Mouse (Mus musculus): ENCODE data around the gene Tmem94. TPM values are rescaled to one million over a fixed set of nuclear protein-coding genes. Genes with fewer than 3 reads are reported as not detected.
"Not testable (repeated sequence)": the region's sequence is repeated elsewhere in the genome, so short reads cannot be mapped to it uniquely, and the experiment has no call there.

Gene Tmem94
- polyA plus RNA-seq, 1 experiment from 2014 or later = 25.0 TPM

DNA sequence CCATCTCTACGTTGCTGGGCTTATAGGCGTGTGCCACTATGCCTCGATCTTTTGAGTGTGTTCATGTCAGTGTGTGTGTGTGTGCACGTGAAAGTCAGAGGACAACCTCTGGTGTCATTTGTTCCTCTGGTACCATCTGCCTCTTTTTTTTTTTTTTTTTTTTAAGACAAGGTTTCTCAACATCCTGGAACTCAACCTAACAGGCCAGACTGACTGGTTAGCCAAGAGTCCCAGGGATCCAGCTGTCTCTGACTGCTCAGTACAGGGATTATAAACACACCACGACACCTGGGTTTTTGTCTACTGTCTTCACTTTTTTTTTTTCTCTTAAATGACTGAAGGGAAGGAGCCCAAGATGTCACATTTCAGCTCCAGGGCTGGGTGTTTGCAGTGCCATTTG is 20.8 kb upstream of the Tmem94 start:
- Histone ChIP-seq H3K27ac (replicated peaks) (peak overlapping the region; percentile 19; the same call in 1 of the 2 replicates), H3K4me2 (replicated peaks) (no peak overlapping the region), H3K4me1 (no peaks in the 10 kb centered on the region), H3K9ac (no peak overlapping the region), H3K9me3 (replicated peaks) (no peaks in the 10 kb centered on the region), H3K36me3 (no peaks in the 10 kb centered on the region), H3K4me3 (replicated peaks) (no peak overlapping the region), H3K27me3 (no peaks in the 10 kb centered on the region)
- 65% methylated on average over 5 of the region's 5 CpGs for WGBS
- no peak for ATAC-seq (ENCODE audit: insufficient number of reproducible peaks, low FRiP score, low TSS enrichment, low read depth)

DNA sequence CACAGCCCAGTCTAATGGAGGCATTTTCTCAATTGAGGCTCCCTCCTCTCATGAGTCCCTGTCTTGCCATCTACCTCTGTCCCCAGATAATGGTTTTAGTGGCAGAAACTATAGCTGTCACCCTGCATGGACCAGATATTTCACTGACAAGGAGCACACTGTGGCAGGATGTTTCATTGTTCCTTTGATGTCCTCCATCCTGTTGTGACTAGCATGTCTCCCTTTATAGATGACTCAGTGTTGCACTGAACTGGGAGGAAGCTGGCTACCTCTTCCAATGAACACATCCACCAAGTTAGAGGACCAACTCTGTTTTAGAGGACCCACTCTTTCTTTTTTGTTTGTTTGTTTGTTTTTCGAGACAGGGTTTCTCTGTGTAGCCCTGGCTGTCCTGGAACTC is 19.1 kb upstream of the Tmem94 start:
- Histone ChIP-seq H3K4me1 (no peaks in the 10 kb centered on the region), H3K4me2 (replicated peaks) (no peak overlapping the region), H3K36me3 (no peaks in the 10 kb centered on the region), H3K4me3 (replicated peaks) (no peak overlapping the region), H3K27ac (replicated peaks) (no peak overlapping the region), H3K9me3 (replicated peaks) (no peaks in the 10 kb centered on the region), H3K9ac (no peak overlapping the region), H3K27me3 (no peaks in the 10 kb centered on the region)
- ATAC-seq (ENCODE audit: insufficient number of reproducible peaks, low FRiP score, low TSS enrichment, low read depth) = no peak
- WGBS = 78% methylated on average over 1 of the region's 1 CpGs

DNA sequence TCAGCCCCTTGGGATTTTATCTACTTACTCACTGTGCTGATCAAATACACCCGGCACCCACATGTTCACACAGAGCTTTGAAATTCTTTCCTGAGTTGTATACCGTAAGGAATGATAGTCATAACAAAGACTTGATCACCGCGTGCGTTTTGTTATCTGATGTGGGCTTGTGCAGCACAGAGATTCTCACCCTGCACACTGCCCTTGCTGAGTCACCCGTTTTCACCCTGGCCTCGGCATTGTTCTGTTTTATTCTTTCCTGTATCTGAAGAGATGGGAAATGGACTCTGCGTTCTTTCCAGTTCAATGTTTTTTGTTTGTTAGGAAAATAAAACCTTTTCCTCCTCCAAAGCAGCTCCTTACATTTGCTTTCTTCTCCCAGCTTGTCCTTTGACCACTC is 18.5 kb upstream of the Tmem94 start:
- H3K27me3 ChIP-seq = no peaks in the 10 kb centered on the region
- no peak overlapping the region for H3K9ac ChIP-seq
- no peak overlapping the region for H3K4me2 ChIP-seq (replicated peaks)
- no peak for ATAC-seq (ENCODE audit: insufficient number of reproducible peaks, low FRiP score, low TSS enrichment, low read depth)
- WGBS = 39% methylated on average over 8 of the region's 8 CpGs
- H3K4me3 ChIP-seq (replicated peaks) = no peak overlapping the region
- H3K27ac ChIP-seq (replicated peaks) = no peak overlapping the region
- H3K36me3 ChIP-seq = no peaks in the 10 kb centered on the region
- H3K9me3 ChIP-seq (replicated peaks) = no peaks in the 10 kb centered on the region
- H3K4me1 ChIP-seq = no peaks in the 10 kb centered on the region

DNA sequence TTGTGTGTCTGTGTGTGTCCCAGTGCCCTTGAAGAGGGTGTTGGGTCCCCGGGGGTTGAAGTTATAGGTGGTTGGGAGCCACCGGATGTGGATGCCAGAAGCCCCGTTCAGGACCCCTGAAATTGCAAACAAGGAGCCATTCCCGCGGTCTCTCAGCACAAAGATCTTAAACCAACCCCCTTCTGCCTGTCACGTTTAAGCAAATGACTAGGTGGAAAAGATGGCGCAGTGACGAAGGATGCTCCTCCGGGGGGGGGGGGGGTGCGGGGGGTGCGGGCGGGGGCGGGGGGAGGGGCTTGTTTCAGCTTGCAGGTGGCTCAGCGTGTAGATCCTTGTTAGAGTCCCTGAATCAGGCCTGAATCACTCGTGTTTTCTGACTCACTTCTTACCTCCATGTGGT is 17.9 kb upstream of the Tmem94 start:
- Histone ChIP-seq H3K27ac (replicated peaks) (no peak overlapping the region), H3K4me1 (no peaks in the 10 kb centered on the region), H3K36me3 (no peaks in the 10 kb centered on the region), H3K9me3 (replicated peaks) (no peaks in the 10 kb centered on the region), H3K4me3 (replicated peaks) (no peak overlapping the region), H3K9ac (no peak overlapping the region), H3K27me3 (no peaks in the 10 kb centered on the region), H3K4me2 (replicated peaks) (peak overlapping the region; percentile 19; the same call in 1 of the 2 replicates)
- 6% methylated on average over 9 of the region's 15 CpGs for WGBS
- ATAC-seq (ENCODE audit: insufficient number of reproducible peaks, low FRiP score, low TSS enrichment, low read depth) = no peak

DNA sequence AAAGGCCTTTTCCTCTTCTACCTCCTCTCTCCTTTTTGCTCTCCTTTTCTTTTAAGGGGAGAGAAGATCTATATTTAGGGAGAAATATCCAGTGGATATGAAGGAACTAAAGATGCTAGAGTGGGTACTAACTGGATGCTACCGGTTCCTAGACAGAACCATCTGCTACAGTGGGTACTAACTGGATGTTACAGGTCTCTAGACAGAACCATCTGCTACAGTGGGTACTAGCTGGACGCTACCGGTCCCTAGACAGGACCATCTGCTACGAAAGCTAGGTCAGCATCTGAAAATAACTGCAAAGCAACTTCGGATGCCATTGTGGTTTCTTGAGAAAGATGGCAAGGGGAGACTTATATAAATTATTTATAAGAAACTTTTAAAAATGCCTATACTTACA is 15.4 kb upstream of the Tmem94 start:
- H3K27me3 ChIP-seq = no peaks in the 10 kb centered on the region
- no peaks in the 10 kb centered on the region for H3K9me3 ChIP-seq (replicated peaks)
- no peaks in the 10 kb centered on the region for H3K36me3 ChIP-seq
- no peaks in the 10 kb centered on the region for H3K4me1 ChIP-seq
- no peak overlapping the region for H3K4me3 ChIP-seq (replicated peaks)
- no peak overlapping the region for H3K4me2 ChIP-seq (replicated peaks)
- no peak overlapping the region for H3K27ac ChIP-seq (replicated peaks)
- WGBS = 86% methylated on average over 5 of the region's 5 CpGs
- no peak for ATAC-seq (ENCODE audit: insufficient number of reproducible peaks, low FRiP score, low TSS enrichment, low read depth)
- no peak overlapping the region for H3K9ac ChIP-seq

DNA sequence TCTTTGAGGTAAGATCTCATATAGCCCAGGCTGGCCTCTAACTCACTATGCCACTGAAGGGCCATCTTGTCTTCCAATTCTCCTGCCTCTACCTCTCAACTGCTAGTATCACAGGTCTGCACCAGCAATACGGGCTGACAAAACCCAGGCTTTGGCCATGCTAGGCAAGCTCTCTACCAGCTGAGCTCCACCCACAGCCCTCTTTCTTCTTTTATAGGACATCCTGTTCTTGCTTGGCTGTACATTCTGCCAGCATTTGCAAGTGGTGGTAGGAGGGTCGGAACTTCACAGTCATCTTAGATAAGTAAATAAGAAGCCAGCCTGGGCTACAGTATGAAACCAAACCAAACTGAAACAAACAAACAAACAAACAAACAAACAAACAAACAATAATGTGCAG is 13.5 kb upstream of the Tmem94 start:
- Histone ChIP-seq H3K36me3 (no peaks in the 10 kb centered on the region), H3K27ac (replicated peaks) (no peak overlapping the region), H3K9ac (no peak overlapping the region), H3K27me3 (no peaks in the 10 kb centered on the region), H3K4me3 (replicated peaks) (no peak overlapping the region), H3K4me2 (replicated peaks) (no peak overlapping the region), H3K4me1 (no peaks in the 10 kb centered on the region), H3K9me3 (replicated peaks) (no peaks in the 10 kb centered on the region)
- ATAC-seq (ENCODE audit: insufficient number of reproducible peaks, low FRiP score, low TSS enrichment, low read depth) = no peak
- WGBS = 71% methylated on average over 2 of the region's 2 CpGs

DNA sequence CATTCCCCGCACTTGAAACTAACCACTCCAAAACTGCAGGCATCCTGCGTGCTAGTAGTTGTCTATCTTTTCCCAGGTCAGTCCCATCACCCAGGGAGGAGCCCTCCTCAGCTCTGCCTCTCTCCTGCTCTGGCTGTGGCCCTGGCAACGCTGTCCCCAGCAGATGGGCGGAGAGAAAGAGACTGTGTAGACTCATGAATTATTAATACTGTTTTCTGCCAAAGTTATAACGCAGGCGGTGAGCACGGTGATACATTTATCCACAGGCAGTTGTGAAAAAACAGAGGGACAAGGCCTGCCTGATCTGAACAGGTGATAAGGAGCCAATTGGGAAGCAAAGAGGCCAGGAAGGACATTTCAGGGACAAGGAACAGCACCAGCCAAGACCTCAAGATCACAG is 12.6 kb upstream of the Tmem94 start:
- Histone ChIP-seq H3K4me2 (replicated peaks) (no peak overlapping the region), H3K4me3 (replicated peaks) (no peak overlapping the region)
- ATAC-seq (ENCODE audit: insufficient number of reproducible peaks, low FRiP score, low TSS enrichment, low read depth) = no peak

DNA sequence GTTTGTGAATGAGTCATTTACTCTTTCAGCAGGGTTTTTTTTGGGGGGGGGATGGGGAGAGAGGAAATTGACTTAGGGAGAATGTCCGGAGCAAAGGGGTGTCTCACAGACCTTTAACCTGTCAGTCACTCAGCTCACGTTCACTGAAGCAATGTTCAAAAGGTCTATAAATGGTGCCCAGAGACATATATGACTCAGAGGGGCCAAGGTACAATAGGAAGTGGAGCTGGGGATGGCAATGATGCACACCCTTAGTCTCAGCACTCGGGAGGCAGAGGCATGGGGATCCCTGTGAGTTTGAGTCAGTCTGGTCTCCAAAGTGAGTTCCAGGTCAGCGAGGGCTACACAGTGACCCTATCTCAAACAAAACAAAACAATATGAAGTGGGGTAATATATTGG is 11.7 kb upstream of the Tmem94 start:
- no peak for ATAC-seq (ENCODE audit: insufficient number of reproducible peaks, low FRiP score, low TSS enrichment, low read depth)
- no peaks in the 10 kb centered on the region for H3K27me3 ChIP-seq
- H3K36me3 ChIP-seq = no peaks in the 10 kb centered on the region
- H3K9ac ChIP-seq = no peak overlapping the region
- no peaks in the 10 kb centered on the region for H3K9me3 ChIP-seq (replicated peaks)
- no peak overlapping the region for H3K27ac ChIP-seq (replicated peaks)
- 74% methylated on average over 4 of the region's 4 CpGs for WGBS
- H3K4me1 ChIP-seq = no peaks in the 10 kb centered on the region
- no peak overlapping the region for H3K4me3 ChIP-seq (replicated peaks)
- no peak overlapping the region for H3K4me2 ChIP-seq (replicated peaks)

More for the DNA sequence above, 12.6 kb upstream of the Tmem94 start:
- Histone ChIP-seq H3K4me1 (no peaks in the 10 kb centered on the region), H3K27ac (replicated peaks) (no peak overlapping the region), H3K36me3 (no peaks in the 10 kb centered on the region), H3K9me3 (replicated peaks) (no peaks in the 10 kb centered on the region), H3K27me3 (no peaks in the 10 kb centered on the region), H3K9ac (no peak overlapping the region)
- 67% methylated on average over 7 of the region's 7 CpGs for WGBS

DNA sequence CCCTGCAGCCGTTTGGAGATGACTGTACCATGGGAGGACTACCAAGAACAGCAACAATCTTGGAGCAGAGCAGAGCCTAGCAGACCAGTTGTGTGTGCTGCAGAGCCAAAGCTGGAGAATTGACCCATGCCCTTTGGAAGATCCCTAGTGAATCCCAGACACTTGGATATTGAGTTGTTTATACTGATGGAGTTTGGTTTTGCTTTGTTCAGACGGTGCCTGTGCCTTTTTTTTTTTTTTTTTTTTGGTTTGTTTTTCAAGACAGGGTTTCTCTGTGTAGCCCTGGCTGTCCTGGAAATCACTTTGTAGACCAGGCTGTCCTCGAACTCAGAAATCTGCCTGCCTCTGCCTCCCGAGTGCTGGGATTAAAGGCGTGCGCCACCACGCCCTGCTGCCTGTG is 3.1 kb upstream of the Tmem94 start:
- ATAC-seq (ENCODE audit: insufficient number of reproducible peaks, low FRiP score, low TSS enrichment, low read depth); H3K9me3 ChIP-seq (replicated peaks); H3K27me3 ChIP-seq; H3K27ac ChIP-seq (replicated peaks); H3K9ac ChIP-seq; H3K4me2 ChIP-seq (replicated peaks); H3K4me3 ChIP-seq (replicated peaks); H3K36me3 ChIP-seq: not testable (repeated sequence)
- 93% methylated on average over 7 of the region's 7 CpGs for WGBS
- peaks cover 12% of the 10 kb centered on the region for H3K4me1 ChIP-seq

DNA sequence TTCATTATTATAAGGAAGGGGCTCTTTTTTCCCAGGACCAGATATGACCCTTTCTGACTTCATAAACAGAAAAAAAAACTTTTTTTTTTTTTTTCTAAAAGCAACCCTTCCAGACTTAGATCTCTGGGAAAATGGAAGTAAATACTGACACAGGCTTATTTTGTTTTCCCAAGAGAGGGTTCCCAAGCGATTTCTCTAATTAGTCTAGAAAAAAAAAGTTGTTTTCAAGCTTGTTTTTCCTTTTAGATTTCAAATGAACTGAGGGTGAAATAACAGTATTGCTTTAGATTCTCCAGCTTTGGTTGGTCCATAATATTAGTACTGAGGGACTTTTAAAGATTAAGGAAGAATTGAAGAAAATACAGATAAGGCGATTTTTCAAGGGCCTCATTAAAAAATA is 535 bp upstream of the Tmem94 start:
- 23% methylated on average over 2 of the region's 2 CpGs for WGBS

DNA sequence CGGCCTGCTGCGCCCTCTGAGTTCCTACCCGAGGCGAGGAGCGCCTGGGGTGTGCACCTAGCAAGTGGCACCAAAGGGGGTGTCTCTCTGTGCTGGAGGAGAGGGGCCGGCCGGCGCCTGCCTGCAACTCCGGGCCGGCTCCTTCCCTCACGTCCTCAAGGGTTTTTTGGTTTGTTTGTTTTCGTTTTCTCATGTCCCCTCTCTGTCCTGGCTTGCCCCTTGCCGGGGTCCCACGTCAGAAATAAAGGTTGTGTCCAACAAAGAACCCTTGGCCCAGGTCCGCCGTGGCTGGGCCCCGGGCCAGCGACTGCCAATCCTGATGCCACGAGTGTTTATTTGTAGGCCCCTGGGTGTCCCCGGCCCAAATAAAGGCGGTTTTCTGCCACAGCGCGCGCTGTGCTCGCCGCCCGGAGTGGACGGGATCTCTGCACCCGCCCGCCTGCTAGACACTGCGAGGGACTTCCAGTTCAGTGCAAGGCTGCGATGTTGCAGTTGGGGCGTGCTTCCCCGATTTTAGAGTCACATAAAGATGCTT is 441 bp downstream of the Tmem94 start:
- ATAC-seq (ENCODE audit: insufficient number of reproducible peaks, low FRiP score, low TSS enrichment, low read depth) = peak; percentile 74
- WGBS = 0% methylated on average over 33 of the region's 34 CpGs
- Histone ChIP-seq H3K27me3 (no peaks in the 10 kb centered on the region), H3K9ac (peak overlapping the region; percentile 88), H3K4me3 (replicated peaks) (peak overlapping the region; percentile 92), H3K4me2 (replicated peaks) (peak overlapping the region; percentile 71), H3K27ac (replicated peaks) (peak overlapping the region; percentile 96), H3K36me3 (no peaks in the 10 kb centered on the region), H3K4me1 (peaks cover 18% of the 10 kb centered on the region), H3K9me3 (replicated peaks) (no peaks in the 10 kb centered on the region)

More for the DNA sequence above, 535 bp upstream of the Tmem94 start:
- Histone ChIP-seq H3K27ac (replicated peaks) (peak overlapping the region; percentile 75; the same call in 1 of the 2 replicates), H3K4me1 (peaks cover 18% of the 10 kb centered on the region), H3K4me2 (replicated peaks) (peak overlapping the region; percentile 62), H3K9ac (peak overlapping the region; percentile 39), H3K36me3 (no peaks in the 10 kb centered on the region), H3K4me3 (replicated peaks) (peak overlapping the region; percentile 92), H3K9me3 (replicated peaks) (no peaks in the 10 kb centered on the region), H3K27me3 (no peaks in the 10 kb centered on the region)
- no peak for ATAC-seq (ENCODE audit: insufficient number of reproducible peaks, low FRiP score, low TSS enrichment, low read depth)

DNA sequence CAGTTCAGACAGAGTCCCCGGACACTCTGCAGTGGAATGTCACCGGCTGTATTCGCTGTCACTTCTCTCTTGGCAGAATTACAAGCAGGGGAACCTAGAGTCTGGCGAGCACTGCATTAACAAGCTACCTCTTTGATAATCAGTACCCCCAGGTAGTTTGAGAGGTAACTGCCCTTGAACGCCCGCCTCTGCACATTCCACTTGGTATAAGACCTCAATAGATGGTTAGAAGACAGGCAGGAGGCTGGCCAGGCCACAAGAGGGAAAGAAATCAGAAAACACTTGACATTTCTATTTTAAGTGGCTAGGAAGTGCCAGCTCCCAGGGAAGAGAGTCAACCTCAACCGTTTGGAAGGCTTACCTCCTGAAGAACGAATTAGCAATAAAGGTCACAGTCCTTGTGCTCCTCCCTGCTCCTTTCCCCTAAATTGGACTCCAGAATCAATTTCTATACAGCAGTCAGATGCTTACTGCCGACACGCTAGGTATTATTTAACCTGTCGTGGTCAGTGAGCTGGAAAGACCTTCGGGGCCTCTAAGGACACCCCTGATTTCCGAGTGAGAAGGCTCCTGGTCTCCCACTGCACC is 1.2 kb downstream of the Tmem94 start:
- 37% methylated on average over 13 of the region's 13 CpGs for WGBS
- ATAC-seq (ENCODE audit: insufficient number of reproducible peaks, low FRiP score, low TSS enrichment, low read depth) = no peak
- H3K27ac ChIP-seq (replicated peaks) = peak overlapping the region; percentile 96

More for the DNA sequence above, 1.2 kb downstream of the Tmem94 start:
- Histone ChIP-seq H3K4me2 (replicated peaks) (peak overlapping the region; percentile 71), H3K9ac (peak overlapping the region; percentile 88), H3K27me3 (no peaks in the 10 kb centered on the region), H3K36me3 (no peaks in the 10 kb centered on the region), H3K4me1 (peaks cover 18% of the 10 kb centered on the region), H3K4me3 (replicated peaks) (peak overlapping the region; percentile 92), H3K9me3 (replicated peaks) (no peaks in the 10 kb centered on the region)

All from embryonic facial prominence, embryonic 15.5 days (tissue).